Mouse (Mus musculus) c-Kit-negative CD71-positive TER-119-positive erythroid progenitor cells, embryonic 14.5 days (primary cell): ENCODE measurements around the gene Col7a1.

Experiments
- DNase-seq: peaks from one replicate; pipeline ENCODE4 v3.0.0-alpha.2; 2013; ENCODE audit warnings: low read depth, low spot score

Col7a1 gene

DNA sequence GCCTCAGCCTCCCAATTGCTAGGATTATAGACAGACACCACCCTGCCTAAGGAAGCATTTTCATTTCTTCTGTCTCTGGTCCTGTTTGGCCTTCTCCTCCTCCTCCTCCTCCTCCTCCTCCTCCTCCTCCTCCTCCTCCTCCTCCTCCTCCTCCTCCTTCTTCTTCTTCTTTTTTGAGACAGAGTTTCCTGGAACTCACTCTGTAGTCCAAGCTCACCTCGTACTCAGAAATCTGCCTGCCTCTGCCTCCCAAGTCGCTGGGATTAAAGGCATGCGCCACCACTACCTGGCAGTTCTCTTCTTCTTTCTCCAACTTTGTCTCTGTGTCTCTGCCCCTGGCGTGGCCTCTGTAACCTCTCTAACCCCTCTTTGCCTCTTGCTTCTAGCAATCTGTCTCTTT lies 32.3 kb downstream of the Col7a1 start, which contains the start of gene Ucn2:
Ucn2 (plus strand) TSS at position 301 of the 400 bp plus-strand sequence.
- DNase-seq: no peak

DNA sequence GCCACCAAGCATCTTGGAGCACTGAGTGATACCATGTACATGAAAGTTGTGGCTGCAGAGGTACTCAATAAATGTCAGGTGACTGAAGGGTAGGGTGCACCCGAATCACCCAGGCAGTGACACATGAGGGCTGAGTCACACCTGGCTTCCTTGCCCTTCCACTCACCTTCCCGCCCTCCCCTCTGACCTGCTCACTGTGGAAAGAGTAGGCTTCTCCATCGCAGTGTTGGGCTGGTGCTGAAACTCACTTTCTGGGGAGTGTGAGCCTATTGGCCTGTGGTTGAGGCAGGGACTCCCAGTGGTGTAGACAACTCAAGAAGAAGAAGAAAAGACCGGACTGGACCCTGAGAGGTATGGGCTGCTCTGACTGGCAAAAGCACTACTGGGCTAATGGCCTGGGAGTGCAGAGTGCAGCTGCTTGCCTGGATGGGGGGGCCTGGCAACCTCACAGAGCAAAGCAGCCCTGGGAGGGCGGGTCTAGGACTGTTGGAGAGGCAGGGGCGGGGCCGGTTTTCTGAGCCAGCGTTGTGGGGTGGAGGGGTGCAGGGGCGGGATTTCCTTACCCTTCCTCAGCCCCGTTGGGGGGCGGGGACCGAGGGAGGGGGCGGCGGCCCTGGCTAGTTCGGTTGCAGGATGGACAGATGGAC lies 34.4 kb downstream of the Col7a1 start:
- DNase-seq: no peak

DNA sequence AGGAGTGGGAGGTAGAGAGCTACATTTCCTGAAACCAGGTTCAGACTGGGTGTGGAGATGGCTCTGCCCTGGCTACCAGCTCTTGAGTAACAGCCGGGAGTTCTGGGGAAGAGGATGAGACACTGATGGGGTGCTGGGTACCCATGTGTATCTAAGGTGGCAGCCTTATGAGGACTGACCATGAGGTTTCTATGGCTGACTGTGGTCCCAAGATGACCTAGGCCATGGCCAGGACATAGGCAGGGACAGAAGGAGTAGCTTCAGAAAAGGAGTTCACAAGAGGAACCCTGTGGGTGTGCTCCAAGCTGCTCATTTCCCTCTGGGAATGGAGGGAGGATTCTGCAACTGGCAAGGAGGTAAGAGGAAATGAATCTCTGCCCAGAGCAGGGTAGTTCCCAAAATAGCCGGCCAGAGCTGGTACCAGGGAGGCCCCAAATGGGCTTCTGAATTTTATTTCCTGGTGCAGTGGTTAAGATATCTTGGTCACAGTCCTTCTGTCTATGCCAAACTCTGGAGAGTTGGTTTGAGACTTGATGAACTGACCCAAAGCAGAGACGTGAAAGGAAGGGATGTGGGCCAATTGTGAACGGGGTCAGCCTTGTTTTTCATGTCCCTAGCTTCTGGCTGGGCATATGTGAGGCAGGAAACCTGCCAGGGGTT lies 36.5 kb downstream of the Col7a1 start:
- DNase-seq: no peak

DNA sequence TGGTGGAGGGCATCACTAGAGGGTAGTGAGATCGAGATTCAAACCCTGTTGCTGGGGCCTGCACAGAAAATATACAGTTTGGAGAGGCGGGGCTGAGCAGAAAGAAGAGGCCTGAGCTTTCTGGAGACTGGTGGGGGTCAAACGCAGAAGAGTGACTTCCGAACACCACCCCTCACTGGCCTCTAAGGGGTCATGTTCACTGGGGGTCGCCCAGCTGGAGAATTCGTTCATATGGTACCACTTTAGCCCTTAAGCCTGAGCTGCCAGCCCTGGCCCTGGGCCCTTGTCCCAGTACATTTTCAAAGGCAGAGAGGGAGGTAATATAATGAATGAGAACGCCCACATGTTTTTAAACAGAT lies 37.1 kb downstream of the Col7a1 start:
- no peak for DNase-seq

DNA sequence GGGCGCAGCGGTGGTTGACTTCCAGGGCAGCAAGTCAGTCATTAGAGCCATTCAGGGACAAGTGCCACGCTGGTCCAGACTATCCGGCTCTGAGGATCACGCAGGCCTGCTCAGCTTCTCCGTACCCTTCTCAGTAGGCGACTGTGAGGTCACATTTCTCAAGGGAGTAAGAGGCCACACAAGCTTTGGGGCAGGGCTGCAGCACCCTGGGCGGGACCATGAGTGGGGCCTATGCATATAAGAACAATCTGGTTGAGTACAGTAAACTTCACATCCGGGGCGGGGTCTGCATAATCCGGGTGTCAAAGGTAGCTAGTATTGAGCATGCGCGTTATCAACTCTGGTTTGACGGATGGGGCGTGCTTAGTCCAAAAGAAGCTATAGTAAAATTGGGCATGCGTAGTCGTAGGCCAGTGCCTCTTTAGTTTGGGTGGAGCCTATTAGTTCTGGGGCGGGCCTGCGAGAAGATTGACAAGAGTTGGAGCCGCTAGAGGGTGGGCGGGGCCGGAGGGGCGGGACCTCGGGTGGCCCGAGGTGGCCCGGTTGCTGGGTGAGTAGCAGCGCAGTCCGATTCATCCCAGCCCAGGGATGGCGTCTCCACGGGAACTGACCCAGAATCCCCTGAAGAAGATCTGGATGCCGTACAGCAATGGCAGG lies 38.2 kb downstream of the Col7a1 start, which contains the start of gene Pfkfb4:
Pfkfb4 (plus strand) TSS at position 351 of the 657 bp plus-strand sequence.
- DNase-seq: peak; percentile 92

DNA sequence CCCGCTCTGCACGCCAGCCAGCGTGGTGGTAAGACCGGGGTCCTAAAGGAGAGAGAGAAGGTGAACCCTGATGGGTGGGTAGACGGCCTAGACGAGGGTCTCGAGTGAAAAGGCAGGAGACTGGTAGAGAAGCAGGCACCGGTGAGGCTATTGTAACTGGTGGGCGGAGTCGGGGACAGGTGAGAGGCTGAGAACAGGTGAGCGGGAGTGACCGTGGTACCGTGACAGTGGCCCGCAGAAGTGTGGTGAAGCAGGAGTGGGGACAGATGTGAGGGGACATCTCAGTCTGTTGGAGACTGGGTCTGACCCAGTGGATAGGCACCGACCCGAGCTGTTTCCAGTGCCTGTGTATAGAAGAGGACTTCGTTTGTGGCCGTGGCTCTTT lies 38.7 kb downstream of the Col7a1 start:
- no peak for DNase-seq

DNA sequence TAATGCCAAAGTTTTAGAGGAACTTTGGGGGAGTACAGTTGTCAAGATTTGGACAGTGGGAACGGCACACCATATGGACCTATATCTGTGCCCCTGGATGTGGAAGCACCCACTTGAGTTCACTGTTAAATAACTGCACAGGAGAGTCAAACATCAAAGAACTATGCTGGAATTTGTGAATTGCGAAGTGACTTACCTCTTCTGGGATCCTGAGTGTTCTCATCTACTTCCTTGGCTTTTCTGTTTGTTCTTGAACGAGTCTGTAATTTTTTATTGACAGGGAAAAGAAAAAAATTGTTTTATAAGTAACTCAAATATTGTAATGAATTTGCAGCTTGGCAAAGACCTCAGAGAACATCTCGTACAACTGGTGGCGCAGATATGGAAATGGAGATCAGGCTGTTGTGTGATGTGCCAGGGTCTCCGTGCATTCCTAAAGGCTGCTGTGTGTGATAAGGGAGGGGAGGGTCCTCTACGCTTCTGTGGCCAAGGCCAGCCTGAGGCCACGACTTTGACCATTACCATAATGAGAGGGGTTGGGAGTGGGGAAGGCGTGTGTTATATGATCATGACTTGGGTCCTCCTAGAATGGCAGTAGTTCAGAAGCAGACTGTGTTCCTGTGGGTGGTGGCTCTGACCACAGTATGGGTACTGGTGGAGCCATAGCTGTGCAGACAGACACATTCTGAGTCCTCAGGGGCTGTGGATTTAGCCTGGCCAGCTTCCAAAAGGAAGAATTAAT lies 39.4 kb downstream of the Col7a1 start:
- DNase-seq: no peak

DNA sequence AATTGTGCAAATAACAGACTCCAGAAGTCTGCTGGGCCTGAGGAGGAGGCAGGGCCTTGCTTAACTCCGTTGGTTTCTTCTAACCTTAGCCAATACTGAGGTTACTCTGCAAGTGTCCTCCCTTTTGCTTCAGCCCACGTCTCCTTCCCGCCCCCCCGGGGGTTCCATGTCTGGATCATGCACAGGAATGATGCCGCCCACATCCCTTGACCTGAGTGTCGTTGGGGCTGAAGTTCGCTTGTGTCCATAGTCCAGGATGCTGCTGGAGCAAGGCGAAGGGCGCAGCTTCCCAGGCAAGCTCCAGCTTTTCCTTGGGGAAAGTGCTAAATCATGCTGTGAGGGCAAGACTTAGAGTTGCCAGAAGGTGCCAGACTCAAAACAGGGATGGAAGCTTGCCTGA lies 43.0 kb downstream of the Col7a1 start:
- no peak for DNase-seq

DNA sequence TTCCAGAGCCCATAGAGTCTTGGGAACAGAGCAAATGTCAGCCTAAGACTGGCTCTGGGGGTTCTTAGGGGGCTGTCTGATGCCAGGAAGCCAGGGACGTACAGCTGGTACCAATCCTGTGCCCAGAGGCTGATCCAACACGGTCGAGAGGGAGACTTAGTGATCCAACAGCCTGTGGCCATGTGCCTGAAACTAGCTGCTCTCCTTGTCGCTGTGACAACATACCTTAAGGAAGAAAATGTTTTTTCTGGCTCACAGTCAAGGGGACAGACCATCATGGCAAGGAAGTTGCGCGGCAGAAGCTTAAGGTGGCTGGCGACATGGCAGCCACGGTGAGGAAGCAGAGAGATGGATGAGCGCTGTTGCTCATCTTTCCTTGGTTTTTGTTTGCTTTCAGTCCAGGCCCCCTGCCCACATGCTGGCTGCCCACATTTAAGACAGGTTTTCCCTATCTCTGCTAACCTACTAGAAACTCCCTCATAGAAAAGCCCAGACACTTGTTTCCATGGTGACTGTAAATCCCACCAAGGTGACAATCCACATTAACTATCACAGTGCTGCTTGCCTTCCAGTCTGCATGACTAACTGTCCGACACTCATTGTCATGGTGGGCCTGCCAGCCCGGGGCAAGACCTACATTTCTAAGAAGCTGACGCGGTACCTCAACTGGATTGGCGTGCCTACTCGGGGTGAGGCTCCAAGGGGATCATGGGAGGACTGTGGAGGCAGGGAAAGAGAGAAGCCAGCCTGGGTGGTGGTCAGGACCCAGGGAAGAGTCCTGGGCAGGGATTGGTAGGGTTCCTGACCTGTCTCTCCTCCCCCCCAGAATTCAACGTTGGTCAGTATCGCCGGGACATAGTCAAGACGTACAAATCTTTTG lies 45.1 kb downstream of the Col7a1 start:
- DNase-seq: no peak

DNA sequence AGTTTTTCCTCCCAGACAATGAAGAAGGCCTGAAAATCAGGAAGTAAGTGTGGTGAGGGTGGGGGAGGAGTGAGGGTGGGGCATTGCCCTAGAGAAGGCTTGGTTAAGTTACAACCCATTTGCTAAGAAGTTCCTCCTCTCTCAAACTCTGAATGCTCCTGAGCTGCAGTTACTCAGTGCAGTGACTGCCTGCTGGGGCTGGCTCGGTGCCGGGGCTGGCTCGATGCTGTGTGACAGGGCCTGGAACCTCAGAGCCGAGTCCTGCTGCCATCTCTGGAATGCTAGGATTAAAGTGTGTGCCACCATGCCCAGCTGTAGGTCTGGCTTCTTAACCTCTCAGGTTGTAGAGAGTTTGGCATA lies 45.8 kb downstream of the Col7a1 start:
- no peak for DNase-seq

DNA sequence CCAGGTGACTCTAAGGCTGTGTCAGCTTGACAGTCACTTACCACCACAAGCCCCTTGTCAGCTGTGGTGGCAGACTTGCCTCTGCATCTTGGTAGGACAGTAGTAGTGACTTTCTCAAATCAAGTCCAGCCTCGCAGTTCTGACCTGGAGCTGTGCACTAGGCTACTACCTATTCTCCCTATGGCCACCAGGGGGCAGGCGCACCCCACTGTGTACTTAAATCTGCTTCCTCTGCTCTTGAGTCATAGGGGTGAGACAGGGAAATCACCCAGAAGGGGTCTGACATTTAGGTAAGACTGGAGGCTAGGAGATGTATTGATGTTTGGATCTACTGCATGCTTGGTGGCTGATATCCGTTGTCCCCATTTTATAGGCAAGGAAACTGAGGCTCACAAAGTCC lies 47.3 kb downstream of the Col7a1 start:
- DNase-seq: peak; percentile 48

DNA sequence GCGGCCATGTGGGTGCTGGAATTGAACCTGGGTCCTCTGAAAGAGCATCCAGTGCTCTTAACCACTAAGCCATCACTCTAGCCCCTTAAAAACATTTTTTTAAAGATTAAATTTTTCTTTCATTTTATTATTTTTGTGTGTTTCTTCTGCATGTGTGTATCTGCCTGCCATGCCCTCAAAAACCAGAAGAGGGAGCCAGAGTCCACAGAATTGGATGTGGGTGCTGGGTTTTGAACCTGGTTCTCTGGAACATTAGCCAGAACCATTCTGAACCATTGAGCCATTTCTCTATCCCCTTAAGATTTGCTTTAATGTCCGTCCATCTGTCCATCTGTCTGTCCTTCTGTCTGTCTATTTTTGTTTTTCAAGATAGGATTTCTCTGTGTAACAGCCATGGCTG lies 49.8 kb downstream of the Col7a1 start:
- peak; percentile 41 for DNase-seq

DNA sequence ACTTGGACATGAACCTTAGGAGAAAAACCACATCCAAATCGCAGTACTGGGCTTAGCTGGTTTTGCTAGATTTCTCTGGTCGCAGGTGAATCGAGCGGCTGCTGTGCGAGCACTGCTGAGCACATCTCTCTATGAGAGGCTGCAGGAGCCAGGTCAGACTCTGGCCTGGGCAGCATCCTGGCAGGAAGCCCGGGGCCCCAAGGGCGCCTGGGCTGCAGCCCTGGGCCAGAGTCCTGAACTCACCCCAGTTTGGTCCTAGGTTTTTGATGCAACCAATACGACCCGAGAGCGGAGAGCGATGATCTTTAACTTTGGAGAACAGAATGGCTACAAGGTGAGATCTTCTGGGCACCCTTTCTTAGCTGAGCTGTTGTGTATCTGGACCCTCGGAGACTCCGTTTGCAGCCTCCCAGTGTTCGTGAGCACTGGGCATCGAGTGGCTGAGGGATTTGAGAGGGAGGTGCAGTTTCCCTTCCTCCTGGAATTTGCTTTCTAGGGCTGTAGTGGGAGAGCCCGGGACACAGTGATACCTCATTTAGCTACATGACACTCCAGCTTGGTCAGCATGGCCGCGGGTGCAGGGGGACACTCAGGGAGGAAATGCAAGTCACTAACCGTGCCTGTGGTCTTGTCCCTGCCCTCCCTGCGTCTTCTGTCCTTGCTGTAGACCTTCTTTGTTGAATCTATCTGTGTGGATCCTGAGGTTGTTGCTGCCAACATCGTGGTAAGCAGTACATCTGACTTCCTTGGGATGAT lies 53.8 kb downstream of the Col7a1 start:
- no peak for DNase-seq

DNA sequence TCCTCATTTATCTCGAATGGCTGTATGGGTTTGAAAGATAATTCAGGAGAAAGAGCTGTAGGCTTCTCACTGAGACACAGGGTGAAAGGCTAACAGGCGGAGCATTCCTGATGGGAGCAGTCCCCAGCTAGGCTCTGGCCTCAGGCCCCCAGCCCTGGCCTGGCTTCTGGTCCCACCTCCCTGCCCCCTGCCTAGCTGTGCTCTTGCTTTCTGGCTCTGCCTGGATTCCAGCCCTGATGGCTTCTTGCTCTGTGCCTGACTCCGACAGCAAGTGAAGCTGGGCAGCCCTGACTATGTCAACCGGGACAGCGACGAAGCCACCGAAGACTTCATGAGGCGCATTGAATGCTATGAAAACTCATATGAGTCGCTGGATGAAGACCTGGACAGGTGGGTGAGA lies 54.7 kb downstream of the Col7a1 start:
- DNase-seq: no peak

DNA sequence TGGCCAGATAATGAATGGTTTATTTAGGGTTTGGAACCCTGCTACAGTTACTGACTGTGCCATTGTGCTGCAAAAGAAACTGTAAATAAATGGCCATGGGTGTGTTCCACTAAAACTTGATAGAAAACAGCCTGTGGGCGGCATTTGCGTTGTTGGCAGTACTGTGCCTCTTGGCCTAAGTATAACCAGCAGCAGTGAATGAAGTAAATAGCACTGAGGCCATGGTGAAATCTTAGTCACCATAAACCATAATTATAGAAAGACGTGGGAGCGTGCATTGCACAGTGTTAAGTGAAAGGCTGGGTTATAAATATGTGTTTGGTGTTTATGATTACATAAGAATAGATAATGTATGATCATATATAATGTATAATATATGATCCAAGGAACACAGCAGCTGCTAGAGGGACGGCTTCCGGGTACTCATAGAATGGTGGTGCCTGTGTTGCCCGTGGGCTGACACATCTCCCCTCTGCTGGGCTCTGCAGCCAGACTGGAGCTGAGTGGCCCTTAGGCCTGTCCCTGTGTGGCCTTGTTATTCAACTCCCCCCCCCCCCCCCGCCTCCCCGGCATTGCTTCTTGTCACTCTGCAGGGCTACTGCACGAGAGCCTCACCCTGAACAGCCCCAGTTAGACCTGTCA lies 55.7 kb downstream of the Col7a1 start:
- no peak for DNase-seq

DNA sequence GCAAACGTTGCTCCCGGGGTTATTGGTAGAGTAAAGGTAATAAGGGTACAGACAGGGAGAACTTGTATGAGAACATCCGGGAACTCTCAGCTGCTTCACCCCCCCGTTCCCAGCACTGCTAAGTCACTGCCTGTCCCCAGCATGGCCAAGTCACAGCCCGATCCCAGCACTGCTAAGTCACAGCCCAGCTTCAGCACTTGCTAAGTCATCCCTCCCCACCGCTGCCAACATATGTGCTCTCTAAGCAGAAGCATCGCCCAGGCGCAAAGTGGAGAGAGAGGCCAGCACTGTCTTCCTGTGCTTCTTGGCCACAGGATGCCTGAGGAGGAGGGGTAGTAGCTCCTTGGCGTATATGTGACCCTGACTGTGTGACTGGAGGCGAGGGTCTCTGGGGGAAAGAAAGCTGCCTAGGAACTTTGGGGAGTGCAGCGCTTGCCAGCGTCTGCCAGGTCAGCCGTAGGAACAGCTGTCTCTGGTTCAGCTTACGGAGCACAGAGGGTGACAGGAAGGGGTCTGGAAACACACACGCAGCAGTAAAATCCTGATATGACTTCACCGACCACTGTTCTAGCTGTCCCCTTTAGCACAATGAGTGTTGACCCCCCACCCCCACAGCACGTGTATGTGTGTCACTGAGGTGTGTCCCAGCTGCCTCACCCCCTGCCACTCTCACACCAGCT lies 56.4 kb downstream of the Col7a1 start:
- DNase-seq: peak; percentile 24

DNA sequence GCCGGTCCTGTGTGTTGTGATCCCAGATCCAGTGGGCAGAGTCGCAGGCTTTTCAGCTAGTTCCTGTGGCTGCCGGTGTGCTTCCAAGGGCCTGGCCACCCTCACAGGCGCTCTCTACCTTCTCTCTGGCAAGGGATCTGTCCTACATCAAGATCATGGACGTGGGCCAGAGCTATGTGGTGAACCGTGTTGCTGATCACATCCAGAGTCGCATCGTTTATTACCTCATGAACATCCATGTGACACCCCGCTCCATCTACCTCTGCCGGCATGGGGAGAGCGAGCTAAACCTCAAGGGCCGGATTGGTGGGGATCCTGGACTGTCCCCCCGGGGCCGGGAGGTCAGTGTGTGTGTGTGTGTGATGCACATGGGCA lies 56.9 kb downstream of the Col7a1 start:
- DNase-seq: no peak

DNA sequence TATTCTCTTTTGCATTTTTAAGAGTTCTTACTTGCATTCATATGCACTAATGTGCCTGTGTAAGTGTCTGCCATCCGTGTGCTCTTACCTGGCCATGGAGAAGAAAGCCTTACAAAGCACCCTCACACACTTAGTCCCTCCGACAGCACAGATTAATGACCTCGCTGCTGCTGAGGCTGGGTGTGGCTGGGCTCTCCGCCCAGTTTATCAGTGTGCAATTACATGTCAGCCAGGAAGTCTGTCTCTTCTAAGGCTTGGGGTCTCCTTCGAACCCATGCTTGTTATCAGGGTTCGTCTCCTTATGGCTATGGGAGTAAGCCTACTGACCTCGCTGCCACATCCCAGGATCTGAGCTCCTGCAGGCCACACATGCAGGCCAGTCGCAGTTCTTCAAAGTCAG lies 62.0 kb downstream of the Col7a1 start:
- no peak for DNase-seq

DNA sequence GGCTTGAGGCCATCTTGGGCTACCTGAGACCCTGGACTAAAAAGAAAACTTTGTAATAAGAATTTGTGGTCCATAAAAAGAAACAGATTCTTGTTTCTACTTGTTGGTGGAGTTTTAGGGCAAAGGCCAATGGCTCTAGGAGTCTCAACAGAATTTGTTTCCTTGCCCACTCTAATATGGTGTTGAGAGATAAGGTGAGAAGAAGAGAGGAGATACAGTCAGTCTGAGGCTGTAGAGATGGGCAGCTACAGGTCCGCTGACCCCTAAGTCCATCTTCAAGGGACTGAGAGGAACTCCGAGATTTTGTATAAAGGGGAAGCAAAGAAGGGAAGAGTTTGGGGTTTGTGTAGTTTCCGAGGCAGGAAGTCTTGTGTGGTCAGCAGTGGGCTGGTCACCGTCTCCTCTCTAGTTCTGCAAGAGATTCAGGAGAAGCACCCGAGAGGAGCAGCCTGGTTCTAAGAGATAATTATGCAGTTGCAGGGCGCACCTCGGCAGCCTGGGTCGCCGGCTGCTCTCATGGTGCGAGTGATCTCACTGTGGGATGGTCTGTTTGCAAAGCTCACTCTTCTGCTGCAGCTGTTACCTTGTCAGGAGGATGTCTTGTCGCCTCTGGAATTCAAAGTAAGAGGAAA lies 63.7 kb downstream of the Col7a1 start:
- DNase-seq: no peak
